Mouse (Mus musculus) layer of hippocampus, adult 18-20 months (tissue): ENCODE results near the gene Rbfox1. TPM values are rescaled to one million over a fixed set of nuclear protein-coding genes. Genes with fewer than 3 reads are reported as not detected.

Experiments
- DNase-seq, 2 experiments: peaks; one replicate each; pipeline ENCODE4 v3.0.0; 2022; ENCODE audit warnings: low spot score in 2 of 2
- total RNA-seq, 2 experiments: library from RNA; stranded (reverse); gene quantifications; 2 replicates each; pipeline ENCODE4 v1.2.3; 2021

Gene Rbfox1
- total RNA-seq, 2 experiments from 2014 or later: 379 to 393 TPM

DNA sequence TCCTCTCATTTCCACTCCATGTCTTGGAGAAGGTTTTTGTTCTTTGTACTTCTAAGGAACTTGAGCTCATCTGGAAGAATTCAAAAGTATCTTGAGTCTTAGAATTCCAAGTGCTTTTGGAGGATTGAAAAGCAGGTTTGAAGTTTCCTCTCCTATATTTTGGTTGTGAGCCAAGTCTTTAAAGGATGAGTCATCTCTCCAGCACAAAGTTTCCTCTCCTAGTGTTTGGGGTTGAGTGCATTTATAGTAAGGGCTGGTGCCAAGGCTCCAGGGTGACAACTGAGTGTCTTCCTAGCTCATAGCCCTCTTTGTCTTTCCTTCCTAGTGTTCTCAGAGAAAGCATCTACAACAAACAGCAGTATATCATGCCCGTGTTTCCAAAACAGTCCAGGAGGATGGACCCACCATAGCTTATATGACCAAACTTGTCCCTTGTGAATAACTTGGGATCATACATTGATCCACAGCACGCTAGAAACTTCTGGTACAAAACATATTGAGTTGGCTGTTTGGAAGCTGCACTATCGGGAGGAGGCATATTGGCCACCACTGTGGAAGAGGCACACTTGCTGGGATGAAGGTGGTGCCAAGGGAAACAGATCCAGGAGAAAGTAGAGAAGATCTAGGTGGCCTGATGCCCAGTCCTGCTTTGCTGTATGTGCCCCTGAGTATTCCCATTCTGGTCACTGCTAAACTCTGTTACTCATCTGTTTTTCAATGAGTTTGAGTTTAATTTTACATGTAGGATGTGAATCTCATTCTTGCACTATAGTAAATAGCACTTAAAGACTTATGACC lies 206.4 kb downstream of the Rbfox1 start:
- DNase-seq: no peak

DNA sequence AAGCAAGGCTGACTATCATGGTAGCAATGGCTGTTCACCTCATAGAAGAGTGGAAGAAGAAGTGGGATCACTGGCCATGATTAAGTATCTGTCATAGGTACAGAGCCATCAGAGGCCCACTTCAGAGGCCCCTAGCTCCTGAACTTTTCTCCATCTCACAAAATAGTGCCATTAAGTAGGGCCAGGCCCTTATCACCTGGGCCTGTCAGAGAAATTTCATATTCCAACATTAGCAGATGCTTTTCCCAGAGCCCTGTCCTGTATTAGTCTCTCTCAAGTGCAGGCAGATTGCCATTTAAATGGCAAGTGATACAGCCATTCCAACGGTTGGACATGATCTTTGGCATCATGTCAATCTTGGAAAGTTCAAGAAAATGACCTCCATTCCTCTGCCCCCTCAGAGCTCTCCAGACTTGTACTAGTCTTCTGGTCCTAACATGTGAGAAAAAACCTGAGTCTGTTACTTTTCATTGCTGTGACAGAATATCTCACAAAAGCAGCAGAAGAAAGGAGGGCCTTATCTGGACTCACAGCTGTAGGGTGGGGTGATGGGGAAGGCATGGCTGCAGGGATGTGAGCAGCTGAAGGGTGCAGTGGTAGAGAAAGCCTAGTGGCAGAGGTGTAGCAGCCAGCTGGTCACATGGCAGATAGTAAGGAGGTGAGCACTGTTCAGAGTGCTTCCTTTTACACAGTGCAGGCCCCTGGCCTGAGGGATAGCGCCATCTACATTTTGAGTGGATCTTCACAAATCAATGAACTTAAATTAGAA lies 210.6 kb downstream of the Rbfox1 start:
- no peak for DNase-seq

- DNase-seq: no peak
Observed at GRCm38 (mm10) chr16:6097244-6098040, 212.3 kb downstream of the Rbfox1 start.

- DNase-seq: no peak
Observed at GRCm38 (mm10) chr16:6098116-6098515, 213.0 kb downstream of the Rbfox1 start.

DNA sequence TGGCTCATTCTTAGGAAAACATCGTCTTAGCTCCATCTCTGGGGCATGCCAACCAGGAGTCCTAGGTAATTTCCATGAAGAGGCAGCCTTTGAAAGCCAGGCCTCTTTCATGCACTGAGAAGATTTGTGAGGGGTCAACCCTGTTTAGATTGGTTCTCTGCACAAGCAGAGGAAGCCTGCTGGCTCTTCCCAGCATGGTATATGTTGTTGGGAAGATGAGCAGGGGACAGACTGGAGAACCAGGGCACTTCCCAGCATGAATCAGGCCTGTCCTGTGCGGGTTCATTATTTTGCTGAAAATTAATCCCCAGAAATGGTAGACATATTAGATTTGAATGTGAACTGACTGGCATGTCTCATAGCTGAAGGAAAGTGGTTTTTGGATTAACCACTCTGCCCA lies 214.4 kb downstream of the Rbfox1 start:
- DNase-seq: no peak

DNA sequence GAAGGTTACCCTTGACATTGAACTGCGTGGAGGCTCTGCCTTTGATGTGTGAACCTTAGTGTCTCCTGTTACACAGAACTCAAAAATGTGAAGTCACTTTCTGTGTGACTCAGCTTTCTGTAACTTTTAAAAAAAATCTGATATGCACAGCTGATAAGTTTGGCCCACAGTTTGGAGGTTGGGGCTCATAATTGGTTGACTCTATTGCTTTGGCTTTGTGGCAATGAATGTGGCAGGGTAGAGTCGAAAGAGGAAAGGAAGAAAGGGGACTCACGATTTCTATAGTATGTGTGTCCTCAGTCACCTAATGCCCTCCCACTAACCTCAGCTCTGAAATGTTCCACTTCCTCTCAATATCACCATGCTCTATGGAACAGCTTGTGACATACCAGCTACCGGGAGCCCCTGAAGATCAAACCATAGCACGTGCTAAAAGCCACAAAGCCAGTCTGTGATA lies 215.3 kb downstream of the Rbfox1 start:
- DNase-seq: no peak

DNA sequence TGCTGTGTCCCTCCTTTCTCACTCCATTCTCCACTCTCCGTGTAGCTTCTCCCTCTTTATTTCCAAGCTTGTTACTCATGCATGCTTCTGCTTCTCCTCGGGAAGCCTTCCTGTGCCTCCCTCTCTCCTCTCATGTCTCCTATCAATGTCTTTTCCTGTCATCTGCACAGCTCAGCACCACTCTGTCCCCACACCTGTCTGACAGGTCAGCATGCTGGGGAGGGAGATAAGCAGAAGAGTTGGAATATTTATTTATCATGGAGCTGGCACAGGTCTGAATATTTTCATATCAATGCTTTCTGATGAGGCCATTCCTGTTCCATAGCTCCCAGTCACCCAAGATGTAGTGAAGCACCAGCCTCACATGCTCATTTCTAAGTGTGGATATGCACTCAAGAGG lies 218.6 kb downstream of the Rbfox1 start:
- DNase-seq: no peak

DNA sequence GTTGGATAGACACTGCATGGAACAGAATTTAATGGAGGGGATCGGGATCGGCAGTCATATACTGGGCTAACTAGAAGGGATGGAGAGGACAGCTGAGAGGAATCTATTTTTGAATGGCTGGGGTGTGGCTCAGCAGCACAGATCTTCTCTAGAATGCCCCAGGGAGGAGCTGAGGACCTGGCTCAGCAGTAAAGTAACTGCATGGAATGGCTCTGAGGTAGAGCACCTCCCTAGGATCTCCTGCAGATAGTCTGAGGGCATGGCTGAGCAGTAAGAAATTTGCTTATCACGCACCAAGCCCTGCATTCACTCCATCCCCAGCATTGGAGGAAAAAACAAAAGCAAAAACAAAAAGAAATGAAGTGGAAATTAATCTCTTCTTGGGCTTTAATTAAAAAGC lies 225.0 kb downstream of the Rbfox1 start:
- no peak for DNase-seq

GRCm38 (mm10) chr16:6113836-6114475 lies 228.8 kb downstream of the Rbfox1 start:
- peak; percentile 8 to 31 for DNase-seq

- no peak for DNase-seq
Observed at GRCm38 (mm10) chr16:6119472-6119871, 234.3 kb downstream of the Rbfox1 start.

- no peak for DNase-seq
Observed at GRCm38 (mm10) chr16:6121232-6121631, 236.1 kb downstream of the Rbfox1 start.

GRCm38 (mm10) chr16:6122859-6123258 lies 237.7 kb downstream of the Rbfox1 start:
- DNase-seq: no peak

DNA sequence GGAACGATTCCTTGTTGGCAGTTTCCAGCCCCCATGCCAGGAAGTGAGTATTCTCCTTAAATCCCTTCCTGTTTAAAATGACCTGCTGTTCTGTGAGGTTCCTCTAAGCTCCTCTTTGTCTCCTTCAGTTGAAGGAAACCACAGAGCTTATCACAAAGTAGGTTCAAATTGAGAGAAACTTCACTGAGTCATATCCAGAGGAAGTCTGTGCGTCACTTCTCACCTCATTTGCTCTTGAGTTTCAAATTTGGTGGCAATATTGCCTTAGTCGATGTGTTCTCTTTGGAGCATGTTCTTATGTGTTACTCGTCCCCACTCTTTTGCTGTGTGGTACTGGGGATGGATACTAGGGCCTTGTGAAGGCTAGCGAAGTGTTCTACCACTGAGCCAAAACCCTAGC lies 243.2 kb downstream of the Rbfox1 start:
- DNase-seq: no peak

DNA sequence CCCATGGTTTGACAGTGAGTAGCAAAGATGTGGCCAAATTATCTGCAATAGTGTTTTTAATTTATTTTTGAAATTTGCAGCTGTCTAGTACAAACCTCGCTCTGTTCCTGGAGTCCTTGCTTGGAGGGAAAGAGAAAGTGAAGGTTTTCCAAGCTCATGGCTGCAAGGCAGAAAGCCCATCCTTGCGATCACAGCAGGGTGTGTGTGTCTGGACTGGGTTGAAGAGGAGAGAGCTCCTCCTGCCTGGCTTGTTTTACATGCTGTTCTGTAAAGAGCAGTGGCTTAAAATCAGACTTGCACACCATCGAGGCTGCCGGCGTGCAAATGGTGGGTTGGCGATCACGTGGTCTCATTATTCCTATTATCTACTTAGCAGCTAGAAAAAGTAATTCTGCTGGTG lies 249.9 kb downstream of the Rbfox1 start:
- no peak for DNase-seq

DNA sequence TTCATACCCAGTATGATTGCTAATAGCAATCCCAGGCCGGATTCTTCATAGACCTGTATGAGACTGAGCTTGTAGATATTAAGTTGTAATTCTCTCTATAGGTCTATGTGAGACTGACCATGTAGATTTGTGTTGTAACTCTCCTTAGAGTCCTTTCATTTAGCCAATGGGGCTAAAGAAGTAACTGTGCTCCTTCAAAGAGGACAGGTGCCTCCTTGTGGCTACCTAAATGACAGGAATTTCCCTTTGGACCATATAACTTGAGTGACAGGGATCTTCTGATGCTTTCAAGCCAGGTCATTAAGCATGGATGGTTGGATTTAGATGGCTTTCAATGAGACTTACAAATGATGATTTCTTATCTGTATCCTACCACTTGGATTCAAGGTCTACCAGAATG lies 254.3 kb downstream of the Rbfox1 start:
- no peak for DNase-seq

GRCm38 (mm10) chr16:6147957-6148356 lies 262.8 kb downstream of the Rbfox1 start:
- peak; percentile 20 to 75 for DNase-seq

- DNase-seq: no peak
Observed at GRCm38 (mm10) chr16:6149345-6149744, 264.2 kb downstream of the Rbfox1 start.

DNA sequence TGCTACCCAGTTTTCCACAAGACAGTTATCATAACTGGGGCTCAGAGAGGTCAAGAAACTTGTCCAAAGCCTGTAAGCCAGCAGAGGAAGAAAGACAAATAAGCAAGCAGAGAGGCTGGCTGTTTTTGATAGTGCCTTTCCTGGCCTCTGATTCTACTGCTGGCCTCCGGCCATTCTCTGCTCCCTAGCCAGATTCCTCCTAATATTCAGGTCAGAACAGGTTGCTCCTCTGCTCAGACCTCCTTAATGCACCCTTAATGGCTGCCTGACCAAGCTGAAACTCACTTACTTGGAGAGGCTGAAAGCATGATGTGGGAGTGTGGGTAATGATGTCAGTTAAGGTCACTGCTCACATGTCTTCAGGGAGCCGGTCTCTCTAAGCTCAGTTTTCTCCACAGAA lies 270.4 kb downstream of the Rbfox1 start:
- DNase-seq: no peak

DNA sequence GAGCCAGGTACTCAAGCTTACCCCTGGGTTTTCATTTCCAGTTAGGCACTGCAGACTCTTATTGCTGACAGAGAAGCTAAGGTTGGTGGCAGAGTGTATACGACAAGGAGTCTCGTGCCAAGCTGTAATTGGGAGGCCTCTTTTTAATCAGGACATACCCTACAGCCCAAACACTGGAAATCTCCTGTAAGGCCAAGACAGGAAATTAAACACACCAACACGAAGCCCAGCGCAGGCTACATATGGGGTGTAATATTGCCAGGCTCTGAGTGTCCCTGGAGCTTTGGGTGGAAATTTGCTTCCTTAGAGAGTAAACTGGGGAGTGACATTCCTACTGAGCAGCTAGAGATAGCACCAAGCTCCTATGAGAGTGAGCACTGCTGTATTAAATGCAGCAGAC lies 279.3 kb downstream of the Rbfox1 start:
- DNase-seq: no peak

GRCm38 (mm10) chr16:6169346-6169745 lies 284.2 kb downstream of the Rbfox1 start:
- DNase-seq: no peak

DNA sequence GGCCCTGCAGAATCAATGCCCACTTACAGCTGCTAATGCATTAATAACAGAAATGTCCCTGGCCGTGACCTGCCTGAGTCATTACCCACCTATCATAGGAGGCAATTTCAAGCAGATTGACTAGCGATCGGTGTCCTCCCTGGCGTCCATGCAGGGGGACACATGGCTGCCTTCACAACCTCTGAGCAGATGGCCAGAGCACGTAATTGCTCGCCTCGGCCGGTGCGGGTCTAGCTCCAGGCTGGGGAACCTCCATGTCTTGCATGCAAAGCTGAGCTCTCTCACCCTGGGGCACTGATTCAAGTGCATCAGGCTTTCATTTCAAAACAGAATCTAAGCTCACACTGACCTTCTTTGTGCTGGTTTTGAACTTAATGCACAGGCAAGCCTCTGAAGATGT lies 295.7 kb downstream of the Rbfox1 start:
- DNase-seq: no peak
